Mouse (Mus musculus): ENCODE measurements around the gene Cldn18.

GRCm38 (mm10) chr9:99639957-99640356 lies 77.1 kb downstream of the Cldn18 start:
- TF ChIP-seq CTCF (IDR thresholded peaks at IDR 0.05; ENCODE audit: borderline replicate concordance, insufficient read depth, low read depth, low read length) (no peak), POLR2A (IDR thresholded peaks at IDR 0.05; ENCODE audit: borderline replicate concordance, insufficient read depth, low read length) (no peak)
